ENCODE assay signal across 15 mouse cellular contexts in genomic region chr16:21607651-21608040, GRCm38 (mm10).
A peak's percentile ranks its signal among the peaks of the same experiment; 100 is the strongest.
DNase-seq lines count a peak whose midpoint lies in the region; ATAC-seq and TF ChIP-seq lines count a peak whose summit lies in the region.
"Had no signal": no experiment of that assay in that cellular context is flagged by ENCODE, and none has a peak within 500 bp of the region (broad histone marks: within the 10 kb centered on the region; RNA-seq: fewer than 3 reads in every experiment).

No protein-coding gene starts in this region.

- H3K27me3 ChIP-seq in heart, embryonic 12.5 days (replicated peaks): no peaks in the 10 kb centered on the region
- no peaks in the 10 kb centered on the region for H3K27me3 ChIP-seq in heart, adult 2 months (ENCODE audit: control insufficient read depth, insufficient read depth, low read length)
- no peaks in the 10 kb centered on the region for H3K27me3 ChIP-seq in intestine, embryonic 14.5 days (replicated peaks; ENCODE audit: control insufficient read depth, insufficient read depth, low read length)
- H3K27me3 ChIP-seq in intestine, embryonic 16.5 days (replicated peaks; ENCODE audit: control insufficient read depth, insufficient read depth, low read length): no peaks in the 10 kb centered on the region
- H3K27me3 ChIP-seq in lung, postnatal 0 days (replicated peaks; ENCODE audit: insufficient read depth, low read length): no peaks in the 10 kb centered on the region
- no peaks in the 10 kb centered on the region for H3K27me3 ChIP-seq in limb, embryonic 10.5 days (ENCODE audit: low read depth, poor library complexity, severe bottlenecking)
- H3K27me3 ChIP-seq: embryonic facial prominence, embryonic 12.5 days; megakaryocyte, embryonic 14.5 days had no signal

- no peak for TF ChIP-seq POLR2A in heart, adult 2 months (IDR thresholded peaks at IDR 0.05; ENCODE audit: insufficient read depth, low read depth, low read length)

- intact Hi-C loops in heart, adult 2 months (cut with DNase I): no loop called here

- H3K36me3 ChIP-seq in heart, embryonic 12.5 days: no peaks in the 10 kb centered on the region; the same call in 1 of the 2 replicates
- 0 out of 2 replicates have a peak, but pooled peaks cover 2% of the 10 kb centered on the region for H3K36me3 ChIP-seq in heart, adult 2 months (ENCODE audit: control insufficient read depth, insufficient read depth, low read length)
- H3K36me3 ChIP-seq in intestine, embryonic 14.5 days (ENCODE audit: control insufficient read depth, insufficient read depth, low read length): no peaks in the 10 kb centered on the region
- no peaks in the 10 kb centered on the region for H3K36me3 ChIP-seq in intestine, embryonic 16.5 days (ENCODE audit: control insufficient read depth, insufficient read depth, low read length)
- H3K36me3 ChIP-seq in lung, postnatal 0 days (ENCODE audit: insufficient read depth, low read length): no peaks in the 10 kb centered on the region
- H3K36me3 ChIP-seq in limb, embryonic 10.5 days: no peaks in the 10 kb centered on the region
- H3K36me3 ChIP-seq: embryonic facial prominence, embryonic 12.5 days had no signal

- no peak for TF ChIP-seq EP300 in heart, adult 2 months (IDR thresholded peaks at IDR 0.05; ENCODE audit: insufficient read depth, low read depth, low read length)
- TF ChIP-seq EP300 in lung, postnatal 0 days (IDR thresholded peaks at IDR 0.05): no peak

- no peak for TF ChIP-seq CTCF in heart, adult 2 months (IDR thresholded peaks at IDR 0.05)
- TF ChIP-seq CTCF in lung, postnatal 0 days (IDR thresholded peaks at IDR 0.05): no peak

- no peak for ATAC-seq in heart, embryonic 12.5 days (ENCODE audit: insufficient number of reproducible peaks, low FRiP score)
- no peak for ATAC-seq in intestine, embryonic 14.5 days (replicated peaks; ENCODE audit: low FRiP score, low TSS enrichment, low read depth)
- ATAC-seq in intestine, embryonic 16.5 days: no peak
- ATAC-seq in lung, postnatal 0 days: peak; percentile 34; the same call in 1 of the 2 replicates
- ATAC-seq: forebrain, postnatal 0 days had no signal

- peaks cover 25% of the 10 kb centered on the region for H3K4me1 ChIP-seq in heart, embryonic 12.5 days (replicated peaks)
- H3K4me1 ChIP-seq in heart, adult 2 months (ENCODE audit: control insufficient read depth, insufficient read depth, low read length): peaks cover 1% of the 10 kb centered on the region; the same call in 1 of the 2 replicates
- no peaks in the 10 kb centered on the region for H3K4me1 ChIP-seq in intestine, embryonic 14.5 days (replicated peaks; ENCODE audit: control insufficient read depth, insufficient read depth, low read length)
- H3K4me1 ChIP-seq in intestine, embryonic 16.5 days (ENCODE audit: control insufficient read depth, insufficient read depth, low read length): no peaks in the 10 kb centered on the region
- no peaks in the 10 kb centered on the region for H3K4me1 ChIP-seq in lung, postnatal 0 days (ENCODE audit: insufficient read depth, low read depth, low read length)
- H3K4me1 ChIP-seq in limb, embryonic 10.5 days: no peaks in the 10 kb centered on the region
- H3K4me1 ChIP-seq: embryonic facial prominence, embryonic 12.5 days had no signal

- DNase-seq in heart, adult 2 months: no peak
- DNase-seq in intestine, embryonic 14.5 days (ENCODE audit: low spot score): peak; percentile 15
- DNase-seq in lung, postnatal 0 days (ENCODE audit: low spot score): peak; percentile 20
- DNase-seq in lung, adult 18-20 months: no peak
- peak; percentile 22 for DNase-seq in limb, embryonic 10.5 days (ENCODE audit: low spot score)
- DNase-seq: cerebellum, adult 11-12 months; cerebellum, postnatal 36 days; forebrain, postnatal 0 days; gastrocnemius, adult 2 months; right cerebral cortex, adult 18-20 months; thymus, postnatal 4 days had no signal

- H3K9ac ChIP-seq in heart, embryonic 12.5 days: no peak overlapping the region
- no peak overlapping the region for H3K9ac ChIP-seq in heart, adult 2 months (ENCODE audit: low read depth, low read length)
- H3K9ac ChIP-seq in intestine, embryonic 14.5 days (ENCODE audit: low read length): no peak overlapping the region
- H3K9ac ChIP-seq in intestine, embryonic 16.5 days (ENCODE audit: low read depth, low read length): no peak overlapping the region
- H3K9ac ChIP-seq in lung, postnatal 0 days (replicated peaks; ENCODE audit: low read depth): no peak overlapping the region
- H3K9ac ChIP-seq: embryonic facial prominence, embryonic 12.5 days; forebrain, postnatal 0 days had no signal

- no peak overlapping the region for H3K4me3 ChIP-seq in heart, embryonic 12.5 days
- H3K4me3 ChIP-seq in heart, adult 2 months: no peak overlapping the region
- no peak overlapping the region for H3K4me3 ChIP-seq in intestine, embryonic 14.5 days (ENCODE audit: low read depth, low read length)
- no peak overlapping the region for H3K4me3 ChIP-seq in intestine, embryonic 16.5 days (ENCODE audit: low read length)
- H3K4me3 ChIP-seq in lung, postnatal 0 days (ENCODE audit: low read depth, low read length): no peak overlapping the region
- H3K4me3 ChIP-seq in limb, embryonic 10.5 days: no peak overlapping the region
- H3K4me3 ChIP-seq: embryonic facial prominence, embryonic 12.5 days; gastrocnemius, adult 2 months; megakaryocyte, embryonic 14.5 days had no signal

- peak overlapping the region; percentile 86 for H3K27ac ChIP-seq in heart, embryonic 12.5 days (ENCODE audit: poor library complexity, severe bottlenecking)
- no peak overlapping the region for H3K27ac ChIP-seq in heart, adult 2 months
- no peak overlapping the region for H3K27ac ChIP-seq in intestine, embryonic 14.5 days (ENCODE audit: low read depth)
- no peak overlapping the region for H3K27ac ChIP-seq in intestine, embryonic 16.5 days (ENCODE audit: low read length)
- no peak overlapping the region for H3K27ac ChIP-seq in lung, postnatal 0 days (ENCODE audit: low read length)
- H3K27ac ChIP-seq in limb, embryonic 10.5 days: no peak overlapping the region
- H3K27ac ChIP-seq: embryonic facial prominence, embryonic 12.5 days; gastrocnemius, adult 2 months had no signal

- 62% methylated on average over 5 of the region's 5 CpGs for WGBS in heart, embryonic 12.5 days
- WGBS in heart, adult 2 months: 62% methylated on average over 5 of the region's 5 CpGs
- 82% methylated on average over 5 of the region's 5 CpGs for WGBS in intestine, embryonic 14.5 days
- 71% methylated on average over 5 of the region's 5 CpGs for WGBS in intestine, embryonic 16.5 days
- 55% methylated on average over 5 of the region's 5 CpGs for WGBS in lung, postnatal 0 days
- WGBS in limb, embryonic 10.5 days: 84% methylated on average over 5 of the region's 5 CpGs

- no peaks in the 10 kb centered on the region for H3K79me2 ChIP-seq in heart, adult 2 months (replicated peaks; ENCODE audit: control insufficient read depth, insufficient read depth, low read length)

- no peaks in the 10 kb centered on the region for H3K9me3 ChIP-seq in heart, embryonic 12.5 days (replicated peaks)
- H3K9me3 ChIP-seq in intestine, embryonic 14.5 days (ENCODE audit: control insufficient read depth, low read length): no peaks in the 10 kb centered on the region
- no peaks in the 10 kb centered on the region for H3K9me3 ChIP-seq in intestine, embryonic 16.5 days (ENCODE audit: control insufficient read depth, low read length)
- no peaks in the 10 kb centered on the region for H3K9me3 ChIP-seq in lung, postnatal 0 days (ENCODE audit: low read length)
- no peaks in the 10 kb centered on the region for H3K9me3 ChIP-seq in limb, embryonic 10.5 days (replicated peaks)
- H3K9me3 ChIP-seq: embryonic facial prominence, embryonic 12.5 days; megakaryocyte, embryonic 14.5 days had no signal

- H3K4me2 ChIP-seq in heart, embryonic 12.5 days: no peak overlapping the region
- no peak overlapping the region for H3K4me2 ChIP-seq in intestine, embryonic 14.5 days (ENCODE audit: low read length)
- H3K4me2 ChIP-seq in intestine, embryonic 16.5 days (ENCODE audit: low read depth, low read length): no peak overlapping the region
- no peak overlapping the region for H3K4me2 ChIP-seq in lung, postnatal 0 days (replicated peaks; ENCODE audit: low read depth, low read length)
- H3K4me2 ChIP-seq: embryonic facial prominence, embryonic 12.5 days had no signal

Comparison
In these comparisons a context has a peak if more than half of its experiments do, and no peak if none do; other contexts are left out.
1. DNase-seq: peak in intestine, embryonic 14.5 days (single experiment), lung, postnatal 0 days (single experiment) and limb, embryonic 10.5 days (single experiment); none in heart, adult 2 months (0 of 2) and lung, adult 18-20 months (0 of 2).